Mouse (Mus musculus): Measurements from ENCODE around the gene Tmem54.

DNA sequence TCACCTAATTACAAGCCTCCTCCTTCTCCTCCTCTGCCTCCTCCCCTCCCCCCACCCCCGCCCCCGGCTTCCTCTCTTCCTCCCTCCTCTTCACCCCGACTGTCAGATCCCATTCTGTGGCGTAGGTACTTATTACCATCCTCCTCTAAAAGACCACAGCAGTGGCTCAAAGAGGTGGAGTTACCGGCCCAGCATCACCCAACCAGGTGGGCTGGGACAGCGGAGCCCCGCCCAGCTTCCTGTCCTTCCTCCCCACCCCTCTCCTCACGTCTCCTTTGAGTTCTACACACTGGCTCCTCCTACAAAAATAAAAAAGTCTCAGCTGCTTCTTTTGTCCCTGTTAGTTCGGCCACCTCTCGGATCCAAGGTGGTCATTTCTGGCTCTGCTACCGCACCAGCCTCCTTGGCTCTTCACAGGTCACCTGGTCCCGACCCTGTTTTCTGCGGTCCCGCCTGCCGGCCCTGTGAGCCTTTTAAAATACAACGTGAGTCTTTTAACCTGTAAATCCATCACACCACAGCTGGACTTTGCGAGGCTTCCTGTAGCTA is 25.5 kb downstream of the Tmem54 start:
- no peak for TF ChIP-seq POLR2A (IDR thresholded peaks at IDR 0.05; ENCODE audit: insufficient read depth, low read depth, low read length)
- no peak for TF ChIP-seq EP300 (IDR thresholded peaks at IDR 0.05; ENCODE audit: insufficient read depth, low read depth, low read length)
